Comparison of ENCODE assay signal across 10 mouse cellular contexts in the genomic region with DNA sequence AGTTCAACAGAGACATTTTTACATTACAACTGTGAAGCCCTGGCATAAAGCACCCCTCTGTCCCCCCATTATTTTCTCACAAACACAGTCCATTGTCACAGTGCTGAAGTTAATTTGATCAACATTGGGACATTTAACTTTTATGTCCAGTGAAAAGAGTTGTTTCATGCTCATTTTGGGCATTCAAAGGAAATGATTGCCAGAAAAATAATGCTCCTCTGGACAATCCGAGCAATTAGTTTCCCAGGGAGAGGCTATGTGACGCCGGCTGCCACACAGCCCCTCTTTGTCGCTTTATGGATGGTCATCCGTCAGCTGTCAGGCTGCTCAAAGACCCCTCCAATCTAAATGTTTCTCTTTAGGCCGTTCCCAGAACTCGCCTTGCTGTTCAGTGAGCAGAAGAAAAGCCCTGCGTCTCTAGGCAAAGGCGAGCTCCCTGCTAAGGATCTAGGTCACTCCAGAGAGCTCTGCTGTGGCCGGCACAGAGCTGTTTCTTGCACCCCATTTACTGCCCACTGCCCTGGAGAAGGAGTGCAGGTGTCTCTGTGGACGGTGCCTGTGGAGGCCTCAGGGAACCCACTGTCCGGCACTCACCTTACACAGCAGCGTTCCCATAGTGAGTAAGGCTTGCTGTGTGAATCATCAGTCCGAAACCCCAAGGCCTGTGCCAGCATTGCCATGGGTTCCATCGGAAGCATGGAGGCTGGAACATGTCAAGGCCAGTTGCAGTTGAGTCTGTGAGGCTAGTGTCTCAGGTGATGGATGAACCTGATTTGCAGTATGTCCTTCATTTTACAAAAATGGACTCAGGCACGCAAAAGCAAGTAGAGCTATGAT. TPM values are rescaled to one million over a fixed set of nuclear protein-coding genes. Genes with fewer than 3 reads are reported as not detected.
A peak's percentile ranks its signal among the peaks of the same experiment; 100 is the strongest.
DNase-seq lines count a peak whose midpoint lies in the region; ATAC-seq lines count a peak whose summit lies in the region.
"Had no signal": no experiment of that assay in that cellular context is flagged by ENCODE, and none has a peak within 500 bp of the region (broad histone marks: within the 10 kb centered on the region; RNA-seq: fewer than 3 reads in every experiment).

No protein-coding gene starts in this region.

- H3K4me1 ChIP-seq in forebrain, embryonic 12.5 days = peaks cover 35% of the 10 kb centered on the region
- peaks cover 49% of the 10 kb centered on the region for H3K4me1 ChIP-seq in midbrain, embryonic 10.5 days

- ATAC-seq in frontal cortex, adult (ENCODE audit: low TSS enrichment) = peak; percentile 58
- ATAC-seq in forebrain, embryonic 12.5 days (ENCODE audit: low FRiP score) = peak; percentile 27; the same call in 1 of the 2 replicates

- 27% methylated on average over 16 of the region's 16 CpGs for WGBS in forebrain, embryonic 12.5 days
- WGBS in midbrain, embryonic 10.5 days = 39% methylated on average over 16 of the region's 16 CpGs

- no peaks in the 10 kb centered on the region for H3K9me3 ChIP-seq in forebrain, embryonic 12.5 days
- no peaks in the 10 kb centered on the region for H3K9me3 ChIP-seq in midbrain, embryonic 10.5 days (replicated peaks)

- H3K4me3 ChIP-seq in forebrain, embryonic 12.5 days (replicated peaks) = no peak overlapping the region
- no peak overlapping the region for H3K4me3 ChIP-seq in midbrain, embryonic 10.5 days

- H3K4me2 ChIP-seq in forebrain, embryonic 12.5 days = no peak overlapping the region

- H3K27ac ChIP-seq in forebrain, embryonic 12.5 days = peak overlapping the region; percentile 70
- H3K27ac ChIP-seq in midbrain, embryonic 10.5 days (replicated peaks) = peak overlapping the region; percentile 84

- no peak for DNase-seq in frontal cortex, postnatal 25 days (ENCODE audit: low spot score in 2 of 2)
- peak; percentile 33 for DNase-seq in midbrain, embryonic 10.5 days (ENCODE audit: low spot score)
- DNase-seq in retina, postnatal 1 day = peak; percentile 83
- DNase-seq in layer of hippocampus, adult 11-12 months (ENCODE audit: low spot score) = no peak
- DNase-seq in thymus, postnatal 10 days (ENCODE audit: low spot score in 2 of 2) = no peak
- no peak for DNase-seq in gastrocnemius, postnatal 4 days (ENCODE audit: low spot score in 2 of 2)
- DNase-seq: lung, adult 2 months; thymus, postnatal 25 days had no signal

- 0 out of 2 replicates have a peak, but pooled peaks cover 4% of the 10 kb centered on the region for H3K36me3 ChIP-seq in forebrain, embryonic 12.5 days (replicated peaks)
- H3K36me3 ChIP-seq in midbrain, embryonic 10.5 days = peaks cover 17% of the 10 kb centered on the region

- H3K27me3 ChIP-seq in forebrain, embryonic 12.5 days = peaks cover 99% of the 10 kb centered on the region
- peaks cover 100% of the 10 kb centered on the region for H3K27me3 ChIP-seq in midbrain, embryonic 10.5 days (ENCODE audit: low read depth, poor library complexity, severe bottlenecking)

- H3K9ac ChIP-seq in forebrain, embryonic 12.5 days = no peak overlapping the region

RNA-seq across cellular contexts. Expression of gene Nkx6-2, which starts 51.8 kb away (rescaled TPM):
- 5.9 and 8.4 TPM in 2 replicates for polyA plus RNA-seq in forebrain, embryonic 12.5 days (2016; fragmentation: Nextera tagmentation; extraction: Ambion mirVana)
- polyA plus RNA-seq in midbrain, embryonic 10.5 days (2016; fragmentation: Nextera tagmentation; extraction: Ambion mirVana) = 60.2 and 87.1 TPM in 2 replicates
- total RNA-seq in gastrocnemius, postnatal 4 days (2021) = under 1 TPM in 1 of 2 experiments, not detected in 1; 0.22 TPM

Comparison
In these comparisons a context has a peak if more than half of its experiments do, and no peak if none do; other contexts are left out.
1. DNase-seq: peak in midbrain, embryonic 10.5 days (single experiment) and retina, postnatal 1 day (single experiment); none in frontal cortex, postnatal 25 days (0 of 2), layer of hippocampus, adult 11-12 months (single experiment), thymus, postnatal 10 days (0 of 2) and gastrocnemius, postnatal 4 days (0 of 2).